Mouse (Mus musculus) brain, embryonic 14.5 days (tissue): Measurements from ENCODE around the gene Slc9b2. TPM values are rescaled to one million over a fixed set of nuclear protein-coding genes. Genes with fewer than 3 reads are reported as not detected.

Experiments
- DNase-seq: peaks from one replicate; pipeline ENCODE4 v3.0.0-alpha.2; 2011; ENCODE audit warnings: low read depth
- CTCF ChIP-seq: fragments of 200-500 bp; IDR thresholded peaks from 2 replicates; pipeline ENCODE4 v1.5.1; 2012; ENCODE audit warnings: inconsistent platforms, mild to moderate bottlenecking, moderate library complexity, borderline replicate concordance; ENCODE audit not compliant: insufficient read depth, insufficient read length; ENCODE audit errors: extremely low read depth
- POLR2A ChIP-seq: fragments of 200-500 bp; IDR thresholded peaks from 2 replicates; pipeline ENCODE4 v1.6.1; 2012; ENCODE audit warnings: mild to moderate bottlenecking, inconsistent platforms, borderline replicate concordance; ENCODE audit not compliant: poor library complexity, insufficient read depth, insufficient read length, severe bottlenecking; ENCODE audit errors: extremely low read depth
- polyA plus RNA-seq: library from polyadenylated mRNA; depleted of rRNA; stranded (reverse); fragments of >200 nt; gene quantifications from 2 replicates; pipeline ENCODE4 v1.2.3, GENCODE M21; 2012

The Slc9b2 gene
- polyA plus RNA-seq, 1 experiment: 1.2 TPM

GRCm38 (mm10) chr3:135285807-135286206 is 21.7 kb upstream of the Slc9b2 start:
- DNase-seq: no peak
- TF ChIP-seq POLR2A (no peak), CTCF (no peak)

- TF ChIP-seq CTCF (no peak), POLR2A (no peak)
- DNase-seq: no peak
Measured at GRCm38 (mm10) chr3:135288138-135288750, 19.3 kb upstream of the Slc9b2 start.

GRCm38 (mm10) chr3:135289148-135289547 is 18.4 kb upstream of the Slc9b2 start:
- TF ChIP-seq CTCF: no peak
- no peak for TF ChIP-seq POLR2A

GRCm38 (mm10) chr3:135290249-135290894 is 17.1 kb upstream of the Slc9b2 start:
- DNase-seq: peak; percentile 93
- peak; percentile 82; the same call in 1 of the 2 replicates for TF ChIP-seq CTCF
- TF ChIP-seq POLR2A: no peak

More at GRCm38 (mm10) chr3:135289148-135289547, 18.4 kb upstream of the Slc9b2 start:
- DNase-seq: no peak

- TF ChIP-seq CTCF (no peak), POLR2A (no peak)
- DNase-seq: peak; percentile 64
Measured at GRCm38 (mm10) chr3:135293703-135294102, 13.8 kb upstream of the Slc9b2 start.

- TF ChIP-seq CTCF: no peak
- no peak for TF ChIP-seq POLR2A
- no peak for DNase-seq
Measured at GRCm38 (mm10) chr3:135295559-135295958, 11.9 kb upstream of the Slc9b2 start.

- no peak for DNase-seq
- TF ChIP-seq POLR2A (no peak), CTCF (no peak)
Measured at GRCm38 (mm10) chr3:135298560-135298959, 8.9 kb upstream of the Slc9b2 start.

- no peak for TF ChIP-seq POLR2A
- TF ChIP-seq CTCF: no peak
- DNase-seq: peak; percentile 30
Measured at GRCm38 (mm10) chr3:135300081-135300480, 7.4 kb upstream of the Slc9b2 start.

- TF ChIP-seq CTCF (no peak), POLR2A (no peak)
- peak; percentile 52 for DNase-seq
Measured at GRCm38 (mm10) chr3:135304060-135304459, 3.4 kb upstream of the Slc9b2 start.

GRCm38 (mm10) chr3:135304566-135304965 is 2.9 kb upstream of the Slc9b2 start:
- TF ChIP-seq POLR2A: no peak
- TF ChIP-seq CTCF: no peak
- DNase-seq: peak; percentile 40

- no peak for TF ChIP-seq CTCF
- no peak for TF ChIP-seq POLR2A
- no peak for DNase-seq
Measured at GRCm38 (mm10) chr3:135312916-135313491, 5.5 kb downstream of the Slc9b2 start.

GRCm38 (mm10) chr3:135313727-135314126 is 6.2 kb downstream of the Slc9b2 start:
- no peak for TF ChIP-seq CTCF
- TF ChIP-seq POLR2A: no peak
- peak; percentile 48 for DNase-seq

- DNase-seq: no peak
- TF ChIP-seq CTCF (no peak), POLR2A (no peak)
Measured at GRCm38 (mm10) chr3:135314811-135315210, 7.3 kb downstream of the Slc9b2 start.
